Mouse (Mus musculus): ENCODE results near the gene Ube2i.

DNA sequence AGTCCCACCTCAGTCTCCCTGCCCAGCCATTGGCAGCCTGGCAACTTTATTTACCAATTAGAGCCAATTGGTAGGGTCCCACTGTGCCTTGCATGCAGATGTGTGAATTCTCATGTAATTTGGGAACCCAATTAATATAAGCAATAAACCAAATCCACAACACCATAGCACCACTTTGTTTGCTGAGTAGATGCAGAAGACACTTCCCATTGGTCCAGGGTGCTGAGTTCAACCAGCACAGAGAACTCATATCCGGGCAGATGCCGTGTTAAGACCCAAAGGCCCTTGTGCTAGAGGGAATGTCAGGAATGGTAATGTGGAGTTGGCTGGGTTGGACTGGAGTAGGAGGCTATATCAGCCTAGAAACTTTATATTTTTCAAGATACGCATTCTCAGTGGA lies 1.4 kb upstream of the Ube2i start:
- TF ChIP-seq CTCF (IDR thresholded peaks at IDR 0.05; ENCODE audit: control insufficient read depth, insufficient read depth, insufficient replicate concordance, low read depth, low read length), result no peak
- TF ChIP-seq POLR2A (IDR thresholded peaks at IDR 0.05; ENCODE audit: control insufficient read depth, low read depth, low read length), result no peak

Measured in testis, adult 2 months (tissue).